Mouse (Mus musculus): ENCODE data around the gene Myo1d. TPM values are rescaled to one million over a fixed set of nuclear protein-coding genes. Genes with fewer than 3 reads are reported as not detected.

The Myo1d gene
- polyA plus RNA-seq, 1 experiment from 2014 or later = 30.5 TPM

- Histone ChIP-seq H3K4me1 (no peaks in the 10 kb centered on the region), H3K4me2 (no peak overlapping the region), H3K36me3 (0 out of 2 replicates have a peak, but pooled peaks cover 3% of the 10 kb centered on the region), H3K9ac (no peak overlapping the region), H3K27me3 (replicated peaks) (no peaks in the 10 kb centered on the region), H3K27ac (no peak overlapping the region), H3K4me3 (replicated peaks) (no peak overlapping the region), H3K9me3 (no peaks in the 10 kb centered on the region)
- 90% methylated on average over 1 of the region's 1 CpGs for WGBS
- ATAC-seq (ENCODE audit: insufficient read depth, low FRiP score, low read depth) = no peak
These were observed 184.3 kb downstream of the Myo1d start for GRCm38 (mm10) chr11:80595482-80595881.

DNA sequence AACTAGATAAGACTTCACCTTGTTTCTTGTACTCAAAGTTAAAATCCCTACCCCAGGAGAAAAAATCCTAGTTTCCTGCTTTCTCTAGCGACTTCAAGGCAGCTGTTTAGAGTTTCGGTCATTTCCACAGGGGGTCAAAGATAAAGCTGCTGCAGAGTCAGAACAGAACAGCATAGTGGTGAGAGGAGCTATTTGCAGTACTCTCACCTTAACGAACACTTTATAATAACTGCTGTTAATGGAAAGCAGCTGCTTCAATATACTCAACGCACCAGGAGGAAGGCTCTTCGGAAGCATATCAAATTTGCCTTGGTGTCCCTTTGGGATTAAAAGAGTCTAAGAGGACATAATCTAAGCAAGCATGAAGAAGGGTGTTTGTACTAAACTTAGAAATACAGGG, 190.4 kb downstream of the Myo1d start:
- H3K27ac ChIP-seq = no peak overlapping the region
- ATAC-seq (ENCODE audit: insufficient read depth, low FRiP score, low read depth) = no peak
- no peak overlapping the region for H3K4me3 ChIP-seq (replicated peaks)
- H3K4me2 ChIP-seq = no peak overlapping the region
- H3K9ac ChIP-seq = no peak overlapping the region
- WGBS = 48% methylated on average over 5 of the region's 5 CpGs
- no peaks in the 10 kb centered on the region for H3K27me3 ChIP-seq (replicated peaks)
- H3K36me3 ChIP-seq = 0 out of 2 replicates have a peak, but pooled peaks cover 3% of the 10 kb centered on the region
- no peaks in the 10 kb centered on the region for H3K4me1 ChIP-seq
- no peaks in the 10 kb centered on the region for H3K9me3 ChIP-seq

DNA sequence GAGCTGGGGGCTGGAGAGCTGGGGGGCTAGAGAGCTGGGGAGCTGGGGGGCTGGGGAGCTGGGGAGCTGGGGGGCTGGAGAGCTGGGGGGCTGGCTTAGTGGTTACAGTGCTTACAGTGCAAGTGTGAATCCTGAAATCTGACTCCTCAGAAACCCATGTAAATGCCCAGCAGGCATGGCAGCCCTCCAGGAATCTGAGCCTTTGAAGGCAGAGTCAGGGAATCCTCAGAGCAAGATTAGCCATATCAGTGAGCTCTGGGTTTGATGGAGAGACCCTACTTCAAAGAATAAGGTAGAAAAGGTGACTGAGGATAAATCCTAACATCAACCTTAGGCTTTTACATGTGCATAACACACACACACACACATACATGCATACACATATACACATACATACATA, 194.1 kb downstream of the Myo1d start:
- Histone ChIP-seq H3K9ac (no peak overlapping the region), H3K4me1 (no peaks in the 10 kb centered on the region), H3K4me2 (no peak overlapping the region), H3K27ac (no peak overlapping the region), H3K27me3 (replicated peaks) (no peaks in the 10 kb centered on the region), H3K9me3 (no peaks in the 10 kb centered on the region), H3K36me3 (no peaks in the 10 kb centered on the region), H3K4me3 (replicated peaks) (no peak overlapping the region)
- ATAC-seq (ENCODE audit: insufficient read depth, low FRiP score, low read depth) = no peak

DNA sequence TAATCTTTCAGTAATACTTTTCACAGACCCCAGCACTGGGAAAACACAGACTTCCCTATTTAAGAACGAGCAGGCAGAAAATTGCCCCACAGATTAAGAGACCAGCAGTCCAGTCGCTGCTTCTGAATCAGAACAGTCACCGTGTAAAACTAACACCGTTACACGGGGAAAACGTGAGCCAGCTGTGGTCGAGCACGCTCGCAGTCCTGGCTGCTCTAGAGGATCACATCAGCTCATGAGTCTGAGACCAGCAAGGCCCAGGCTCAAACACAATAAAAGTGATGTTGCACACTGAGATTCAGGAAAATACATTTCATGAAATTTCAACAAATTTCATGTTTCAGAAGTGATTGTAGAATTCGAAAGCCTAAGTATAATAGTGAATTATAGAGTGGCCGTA, 194.6 kb downstream of the Myo1d start:
- 45% methylated on average over 11 of the region's 11 CpGs for WGBS
- H3K9ac ChIP-seq = no peak overlapping the region
- no peak overlapping the region for H3K27ac ChIP-seq
- no peak overlapping the region for H3K4me2 ChIP-seq
- no peaks in the 10 kb centered on the region for H3K4me1 ChIP-seq
- no peak for ATAC-seq (ENCODE audit: insufficient read depth, low FRiP score, low read depth)
- no peaks in the 10 kb centered on the region for H3K9me3 ChIP-seq
- no peak overlapping the region for H3K4me3 ChIP-seq (replicated peaks)
- no peaks in the 10 kb centered on the region for H3K36me3 ChIP-seq
- H3K27me3 ChIP-seq (replicated peaks) = no peaks in the 10 kb centered on the region

- Histone ChIP-seq H3K27me3 (replicated peaks) (no peaks in the 10 kb centered on the region), H3K9me3 (no peaks in the 10 kb centered on the region), H3K36me3 (no peaks in the 10 kb centered on the region), H3K27ac (no peak overlapping the region), H3K4me1 (no peaks in the 10 kb centered on the region), H3K9ac (no peak overlapping the region), H3K4me2 (no peak overlapping the region), H3K4me3 (replicated peaks) (no peak overlapping the region)
- 79% methylated on average over 3 of the region's 3 CpGs for WGBS
- ATAC-seq (ENCODE audit: insufficient read depth, low FRiP score, low read depth) = no peak
These were observed 199.3 kb downstream of the Myo1d start for GRCm38 (mm10) chr11:80580494-80580893.

DNA sequence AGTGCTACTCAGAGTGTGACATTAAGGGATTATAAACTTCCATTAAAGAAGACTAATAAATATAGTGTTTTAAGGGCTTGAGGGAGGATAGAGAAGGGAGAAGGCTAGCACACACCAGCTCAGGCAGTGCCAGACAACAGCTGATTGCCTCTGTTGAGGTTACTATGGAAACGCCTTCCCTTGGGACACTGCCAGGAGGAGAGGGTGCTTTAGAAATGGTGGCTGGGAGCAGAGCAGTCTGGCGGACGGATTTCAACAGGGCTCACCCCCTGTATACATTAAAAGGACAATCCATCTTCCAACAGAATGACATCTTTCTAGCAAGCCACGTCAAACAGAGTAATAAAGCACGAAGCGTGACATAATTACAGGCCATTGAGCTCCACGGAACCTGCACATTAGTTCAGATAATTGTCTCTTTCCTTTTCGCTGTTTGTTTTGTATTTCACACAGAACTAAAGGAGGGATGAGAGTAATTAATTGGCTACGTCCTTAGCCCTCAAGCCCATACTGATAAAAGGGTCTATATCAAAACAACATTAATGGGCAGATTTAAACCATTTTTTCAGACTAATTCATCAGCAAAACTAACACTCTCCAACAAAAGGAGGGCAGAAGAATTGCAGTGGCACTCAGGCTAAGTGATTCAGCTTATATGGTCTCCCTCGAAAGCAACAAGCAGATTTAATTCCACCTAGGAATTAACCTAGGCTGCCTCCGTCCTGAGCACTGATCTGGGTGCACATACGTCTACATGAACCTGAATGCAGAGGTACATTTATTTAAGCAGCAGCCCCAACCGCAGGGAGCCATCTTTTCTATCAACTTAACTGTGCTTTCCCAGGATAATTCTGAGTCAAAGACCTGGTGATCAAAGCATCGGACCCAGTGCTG, 201.8 kb downstream of the Myo1d start:
- no peaks in the 10 kb centered on the region for H3K4me1 ChIP-seq
- no peak overlapping the region for H3K4me3 ChIP-seq (replicated peaks)
- no peak overlapping the region for H3K27ac ChIP-seq
- 23% methylated on average over 14 of the region's 14 CpGs for WGBS
- peak overlapping the region; percentile 27; the same call in 1 of the 2 replicates for H3K4me2 ChIP-seq
- no peaks in the 10 kb centered on the region for H3K9me3 ChIP-seq
- no peaks in the 10 kb centered on the region for H3K27me3 ChIP-seq (replicated peaks)
- H3K9ac ChIP-seq = no peak overlapping the region
- H3K36me3 ChIP-seq = no peaks in the 10 kb centered on the region
- ATAC-seq (ENCODE audit: insufficient read depth, low FRiP score, low read depth) = no peak

GRCm38 (mm10) chr11:80575794-80576193, 204.0 kb downstream of the Myo1d start:
- Histone ChIP-seq H3K4me2 (no peak overlapping the region), H3K9me3 (no peaks in the 10 kb centered on the region), H3K36me3 (no peaks in the 10 kb centered on the region), H3K27ac (no peak overlapping the region), H3K27me3 (replicated peaks) (no peaks in the 10 kb centered on the region), H3K4me3 (replicated peaks) (no peak overlapping the region), H3K4me1 (no peaks in the 10 kb centered on the region), H3K9ac (no peak overlapping the region)
- WGBS = 49% methylated on average over 3 of the region's 3 CpGs
- ATAC-seq (ENCODE audit: insufficient read depth, low FRiP score, low read depth) = no peak

DNA sequence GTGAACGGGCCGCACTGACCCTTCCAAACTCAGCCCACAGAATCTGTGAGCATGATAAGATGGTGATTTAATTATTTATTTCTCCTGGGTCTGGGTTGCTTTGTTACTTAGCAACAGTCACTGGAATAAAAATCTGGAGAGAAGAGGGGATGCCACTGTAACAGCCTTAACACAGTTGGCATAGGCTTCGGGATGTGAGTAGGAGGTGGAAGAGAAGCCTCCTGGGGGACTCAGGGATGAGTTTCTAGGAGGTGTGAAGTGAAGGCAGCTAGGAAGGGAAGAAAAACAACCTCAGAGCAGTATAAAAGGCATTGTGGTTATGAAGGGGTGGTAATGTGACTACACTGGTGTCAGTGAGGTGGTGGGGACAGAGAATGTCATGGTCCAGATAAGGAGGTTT, 213.5 kb downstream of the Myo1d start:
- Histone ChIP-seq H3K27me3 (replicated peaks) (no peaks in the 10 kb centered on the region), H3K4me3 (replicated peaks) (no peak overlapping the region), H3K9ac (no peak overlapping the region), H3K9me3 (no peaks in the 10 kb centered on the region), H3K4me2 (no peak overlapping the region), H3K4me1 (no peaks in the 10 kb centered on the region), H3K36me3 (no peaks in the 10 kb centered on the region), H3K27ac (no peak overlapping the region)
- no peak for ATAC-seq (ENCODE audit: insufficient read depth, low FRiP score, low read depth)
- WGBS = 73% methylated on average over 3 of the region's 3 CpGs

DNA sequence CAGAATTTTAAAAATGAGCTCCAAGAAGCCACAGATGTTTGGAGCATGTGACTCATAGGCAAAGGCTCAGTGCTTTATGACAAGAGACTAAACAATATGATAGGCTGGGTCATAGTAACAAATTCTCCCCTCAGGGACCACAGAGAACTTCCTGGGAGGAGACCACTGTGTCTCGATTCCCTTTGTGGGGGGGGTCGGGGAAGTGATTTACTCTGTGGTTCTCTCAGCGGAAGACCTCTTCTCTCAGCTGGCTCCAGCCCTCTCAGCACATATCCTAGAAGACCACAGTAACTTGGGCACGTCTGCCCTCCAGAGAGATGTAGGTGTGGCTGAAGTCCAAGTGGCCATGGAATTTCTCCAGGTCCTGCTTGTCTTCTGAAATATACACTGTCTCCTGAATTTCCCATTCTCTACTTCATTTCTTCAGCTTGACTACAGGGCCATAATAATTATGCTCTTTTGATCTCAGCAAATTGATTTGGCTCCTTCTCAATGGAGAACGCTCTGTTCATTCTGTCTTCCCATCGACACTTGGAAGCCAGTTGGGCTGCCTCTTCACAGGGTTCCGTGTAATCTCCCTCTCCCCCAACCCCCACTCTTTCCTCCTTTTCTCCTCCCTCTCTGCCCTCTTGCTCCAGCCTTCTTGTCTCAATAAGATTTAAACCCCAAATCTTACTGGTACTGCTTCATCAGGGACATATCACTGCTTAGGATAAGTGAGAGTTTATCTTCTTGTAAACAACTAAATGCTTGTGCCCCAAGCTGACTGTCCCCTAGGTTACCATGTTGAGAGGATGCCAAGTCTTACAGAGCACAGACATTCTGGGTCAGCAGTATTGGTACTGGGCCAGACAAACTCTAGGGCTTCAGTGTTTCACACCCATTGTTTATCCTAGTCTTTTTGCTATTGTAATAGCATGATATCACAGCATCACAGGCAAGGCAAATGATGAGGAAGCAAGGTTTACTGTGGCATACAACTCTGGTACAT, 214.6 kb downstream of the Myo1d start:
- Histone ChIP-seq H3K4me1 (no peaks in the 10 kb centered on the region), H3K4me2 (no peak overlapping the region), H3K9me3 (no peaks in the 10 kb centered on the region), H3K27me3 (replicated peaks) (no peaks in the 10 kb centered on the region), H3K4me3 (replicated peaks) (no peak overlapping the region), H3K9ac (no peak overlapping the region), H3K27ac (no peak overlapping the region), H3K36me3 (no peaks in the 10 kb centered on the region)
- WGBS = 59% methylated on average over 7 of the region's 7 CpGs
- no peak for ATAC-seq (ENCODE audit: insufficient read depth, low FRiP score, low read depth)

- H3K4me2 ChIP-seq = no peak overlapping the region
- no peak for ATAC-seq (ENCODE audit: insufficient read depth, low FRiP score, low read depth)
- H3K27me3 ChIP-seq (replicated peaks) = no peaks in the 10 kb centered on the region
- no peaks in the 10 kb centered on the region for H3K4me1 ChIP-seq
- H3K36me3 ChIP-seq = no peaks in the 10 kb centered on the region
- no peak overlapping the region for H3K27ac ChIP-seq
- no peak overlapping the region for H3K9ac ChIP-seq
- H3K9me3 ChIP-seq = no peaks in the 10 kb centered on the region
- WGBS = 42% methylated on average over 3 of the region's 3 CpGs
- no peak overlapping the region for H3K4me3 ChIP-seq (replicated peaks)
These were observed 217.3 kb downstream of the Myo1d start for GRCm38 (mm10) chr11:80562479-80562878.

- Histone ChIP-seq H3K4me2 (no peak overlapping the region), H3K4me3 (replicated peaks) (no peak overlapping the region), H3K9ac (no peak overlapping the region), H3K27ac (no peak overlapping the region), H3K9me3 (no peaks in the 10 kb centered on the region), H3K36me3 (no peaks in the 10 kb centered on the region), H3K27me3 (replicated peaks) (no peaks in the 10 kb centered on the region), H3K4me1 (no peaks in the 10 kb centered on the region)
- WGBS = 74% methylated on average over 5 of the region's 5 CpGs
- ATAC-seq (ENCODE audit: insufficient read depth, low FRiP score, low read depth) = no peak
These were observed 219.1 kb downstream of the Myo1d start for GRCm38 (mm10) chr11:80560770-80561169.

DNA sequence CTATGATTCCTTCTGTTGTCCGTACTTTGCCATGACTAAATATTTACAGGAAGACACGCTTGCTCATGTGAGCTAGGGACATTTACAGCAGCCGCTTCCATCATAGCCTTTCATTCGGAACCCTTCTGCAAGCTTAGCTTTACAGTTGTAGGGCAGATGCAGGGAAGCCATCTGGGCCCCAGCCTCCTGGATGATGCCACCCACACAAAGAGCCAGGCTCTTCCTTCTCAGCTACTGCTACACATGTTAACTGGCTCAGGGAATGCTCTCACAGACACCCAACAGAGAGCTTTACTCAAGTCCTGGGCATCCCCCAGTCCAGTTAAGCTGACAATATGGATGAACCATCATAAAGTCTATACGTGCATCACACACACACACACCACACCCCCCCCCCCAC, 224.4 kb downstream of the Myo1d start:
- H3K4me3 ChIP-seq (replicated peaks) = no peak overlapping the region
- WGBS = 85% methylated on average over 5 of the region's 5 CpGs
- H3K4me2 ChIP-seq = no peak overlapping the region
- H3K9me3 ChIP-seq = no peaks in the 10 kb centered on the region
- no peaks in the 10 kb centered on the region for H3K36me3 ChIP-seq
- no peak overlapping the region for H3K9ac ChIP-seq
- H3K4me1 ChIP-seq = no peaks in the 10 kb centered on the region
- no peak overlapping the region for H3K27ac ChIP-seq
- no peak for ATAC-seq (ENCODE audit: insufficient read depth, low FRiP score, low read depth)
- no peaks in the 10 kb centered on the region for H3K27me3 ChIP-seq (replicated peaks)
